Mouse (Mus musculus): Measurements from ENCODE around the gene Kcnk12.

The Kcnk12 gene

GRCm38 (mm10) chr17:87797688-87798291, at the start of gene Kcnk12:
Gene Kcnk12 (minus strand): TSS chr17:87797994.
- peak; percentile 11 for DNase-seq (ENCODE audit: low spot score)

- no peak for DNase-seq (ENCODE audit: low spot score)
Observed at GRCm38 (mm10) chr17:87842156-87842555, 44.4 kb upstream of the Kcnk12 start.

GRCm38 (mm10) chr17:87840079-87840478, 42.3 kb upstream of the Kcnk12 start:
- DNase-seq (ENCODE audit: low spot score) = no peak

GRCm38 (mm10) chr17:87834850-87835249, 37.1 kb upstream of the Kcnk12 start:
- DNase-seq (ENCODE audit: low spot score) = no peak

GRCm38 (mm10) chr17:87826909-87827308, 29.1 kb upstream of the Kcnk12 start:
- DNase-seq (ENCODE audit: low spot score) = no peak

- no peak for DNase-seq (ENCODE audit: low spot score)
Observed at GRCm38 (mm10) chr17:87826036-87826560, 28.3 kb upstream of the Kcnk12 start.

GRCm38 (mm10) chr17:87825454-87826008, 27.7 kb upstream of the Kcnk12 start:
- no peak for DNase-seq (ENCODE audit: low spot score)

GRCm38 (mm10) chr17:87823031-87823430, 25.2 kb upstream of the Kcnk12 start:
- no peak for DNase-seq (ENCODE audit: low spot score)

GRCm38 (mm10) chr17:87809556-87809955, 11.8 kb upstream of the Kcnk12 start:
- no peak for DNase-seq (ENCODE audit: low spot score)

- no peak for DNase-seq (ENCODE audit: low spot score)
Observed at GRCm38 (mm10) chr17:87799948-87800340, 2.1 kb upstream of the Kcnk12 start.

GRCm38 (mm10) chr17:87799212-87799947, 1.6 kb upstream of the Kcnk12 start:
- DNase-seq (ENCODE audit: low spot score) = no peak

- peak; percentile 69 for DNase-seq (ENCODE audit: low spot score)
Observed at GRCm38 (mm10) chr17:87798423-87798941, 688 bp upstream of the Kcnk12 start.

- no peak for DNase-seq (ENCODE audit: low spot score)
Observed at GRCm38 (mm10) chr17:87796881-87797416, 845 bp downstream of the Kcnk12 start.

- DNase-seq (ENCODE audit: low spot score) = no peak
Observed at GRCm38 (mm10) chr17:87795927-87796714, 1.7 kb downstream of the Kcnk12 start.

- DNase-seq (ENCODE audit: low spot score) = no peak
Observed at GRCm38 (mm10) chr17:87794801-87795200, 3.0 kb downstream of the Kcnk12 start.

- no peak for DNase-seq (ENCODE audit: low spot score)
Observed at GRCm38 (mm10) chr17:87793331-87793730, 4.5 kb downstream of the Kcnk12 start.

- DNase-seq (ENCODE audit: low spot score) = no peak
Observed at GRCm38 (mm10) chr17:87792623-87793315, 5.0 kb downstream of the Kcnk12 start.

GRCm38 (mm10) chr17:87791517-87792098, 6.2 kb downstream of the Kcnk12 start:
- DNase-seq (ENCODE audit: low spot score) = no peak

- no peak for DNase-seq (ENCODE audit: low spot score)
Observed at GRCm38 (mm10) chr17:87790661-87791060, 7.1 kb downstream of the Kcnk12 start.

- no peak for DNase-seq (ENCODE audit: low spot score)
Observed at GRCm38 (mm10) chr17:87788216-87788615, 9.6 kb downstream of the Kcnk12 start.

GRCm38 (mm10) chr17:87787711-87788110, 10.1 kb downstream of the Kcnk12 start:
- no peak for DNase-seq (ENCODE audit: low spot score)

Data from ovary, postnatal 10 days (tissue).